Mouse (Mus musculus) heart, postnatal 0 days (tissue): ENCODE data around the gene Teddm1b.

Experiments
- CTCF ChIP-seq: IDR thresholded peaks from 2 replicates; pipeline ENCODE4 v1.5.1; 2016; ENCODE audit warnings: antibody characterized with exemption, control low read depth, low read depth
- EP300 ChIP-seq: IDR thresholded peaks from 2 replicates; pipeline ENCODE4 v1.6.1; 2016; ENCODE audit warnings: antibody characterized with exemption, low read depth

DNA sequence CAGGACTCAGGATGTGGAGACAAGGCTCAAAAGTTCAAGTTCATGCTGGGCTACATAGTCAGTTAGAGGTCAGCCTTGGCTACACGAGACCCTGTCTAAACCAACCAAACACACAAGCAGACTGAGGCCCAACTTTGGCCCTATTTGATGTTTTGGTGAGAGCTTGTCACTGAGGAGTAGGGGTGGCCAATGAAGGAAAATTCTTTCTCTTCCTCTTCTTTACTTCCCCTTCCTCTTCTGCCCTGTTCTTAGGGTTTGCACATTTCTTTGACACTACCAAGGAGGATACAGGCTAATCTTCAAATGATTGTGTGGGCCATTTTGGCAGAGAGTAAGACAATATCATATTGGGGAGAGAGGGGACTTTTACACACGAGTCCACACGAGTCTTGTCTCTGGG is 39.7 kb downstream of the Teddm1b start:
- TF ChIP-seq CTCF (no peak), EP300 (no peak)
